Mouse (Mus musculus): Measurements from ENCODE around the gene Dnajc9. TPM values are rescaled to one million over a fixed set of nuclear protein-coding genes. Genes with fewer than 3 reads are reported as not detected.
A peak's percentile ranks its signal among the peaks of the same experiment; 100 is the strongest.

Dnajc9 gene
- polyA plus RNA-seq, 1 experiment: 121 TPM

DNA sequence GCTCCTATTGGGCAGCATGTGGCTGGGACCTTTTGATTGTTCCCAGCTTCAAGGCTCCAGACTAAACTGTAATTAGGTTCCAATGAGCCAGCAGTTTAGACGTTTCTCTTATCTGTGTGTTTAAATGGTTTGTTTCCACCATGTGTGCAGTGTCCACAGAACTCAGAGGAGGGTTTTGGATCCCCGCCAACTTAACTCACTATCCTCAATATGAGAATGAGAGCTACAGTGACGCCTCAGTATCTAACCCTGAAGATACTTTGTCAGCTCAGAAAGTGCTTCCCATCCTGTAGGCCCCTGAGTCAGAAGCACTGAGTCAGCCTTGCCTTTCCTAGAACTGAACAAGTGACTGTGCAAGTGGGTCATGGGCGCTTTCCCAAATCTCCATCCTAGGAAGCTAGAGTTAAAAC lies 11.6 kb downstream of the Dnajc9 start:
- Histone ChIP-seq H3K36me3 (ENCODE audit: control insufficient read depth, insufficient read depth, low read length, poor library complexity, severe bottlenecking) (no peaks in the 10 kb centered on the region), H3K27me3 (ENCODE audit: control insufficient read depth, insufficient read depth, low read length, poor library complexity, severe bottlenecking) (no peaks in the 10 kb centered on the region), H3K4me3 (ENCODE audit: low read depth, low read length) (no peak overlapping the region)

DNA sequence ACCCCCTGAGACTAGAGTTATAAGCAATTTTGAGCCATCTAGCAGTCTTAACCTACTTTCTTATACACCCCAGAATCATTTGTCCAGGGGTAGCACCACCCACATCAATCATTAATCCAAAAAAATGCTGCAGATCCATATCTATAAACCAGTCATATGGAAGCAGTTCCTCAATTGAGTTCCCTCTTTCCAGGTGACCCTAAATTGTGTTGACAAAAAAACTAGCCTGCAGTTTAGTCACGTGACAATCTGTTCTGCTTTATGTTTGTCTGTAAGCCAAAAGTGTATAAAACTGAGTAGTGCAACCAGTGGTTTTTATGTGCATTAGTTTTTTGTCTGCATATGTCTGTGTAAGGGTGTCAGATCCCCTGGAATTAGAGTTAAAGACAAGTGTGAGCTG lies 16.9 kb downstream of the Dnajc9 start:
- no peak overlapping the region for H3K9ac ChIP-seq (ENCODE audit: low read depth, poor library complexity, severe bottlenecking)
- no peak for TF ChIP-seq CTCF (IDR thresholded peaks at IDR 0.05; ENCODE audit: low read depth, low read length)
- no peak for TF ChIP-seq POLR2A (IDR thresholded peaks at IDR 0.05; ENCODE audit: insufficient read depth, low read length)
- H3K4me3 ChIP-seq (ENCODE audit: low read depth, low read length): no peak overlapping the region
- no peaks in the 10 kb centered on the region for H3K27me3 ChIP-seq (ENCODE audit: control insufficient read depth, insufficient read depth, low read length, poor library complexity, severe bottlenecking)
- H3K9me3 ChIP-seq (replicated peaks; ENCODE audit: control insufficient read depth, insufficient read depth, low read length, poor library complexity, severe bottlenecking): peaks cover 7% of the 10 kb centered on the region; the same call in 1 of the 2 replicates
- no peaks in the 10 kb centered on the region for H3K36me3 ChIP-seq (ENCODE audit: control insufficient read depth, insufficient read depth, low read length, poor library complexity, severe bottlenecking)
- H3K4me1 ChIP-seq (ENCODE audit: control insufficient read depth, insufficient read depth, low read length): no peaks in the 10 kb centered on the region
- H3K27ac ChIP-seq (ENCODE audit: insufficient read depth, low read length): no peak overlapping the region

More for the DNA sequence above, 11.6 kb downstream of the Dnajc9 start:
- Histone ChIP-seq H3K9ac (ENCODE audit: low read depth, poor library complexity, severe bottlenecking) (no peak overlapping the region), H3K4me1 (ENCODE audit: control insufficient read depth, insufficient read depth, low read length) (no peaks in the 10 kb centered on the region), H3K9me3 (replicated peaks; ENCODE audit: control insufficient read depth, insufficient read depth, low read length, poor library complexity, severe bottlenecking) (peaks cover 7% of the 10 kb centered on the region; the same call in 1 of the 2 replicates), H3K27ac (ENCODE audit: insufficient read depth, low read length) (no peak overlapping the region)
- TF ChIP-seq CTCF (IDR thresholded peaks at IDR 0.05; ENCODE audit: low read depth, low read length) (no peak), POLR2A (IDR thresholded peaks at IDR 0.05; ENCODE audit: insufficient read depth, low read length) (no peak), EP300 (IDR thresholded peaks at IDR 0.05; ENCODE audit: insufficient read depth, low read depth, low read length) (no peak)

DNA sequence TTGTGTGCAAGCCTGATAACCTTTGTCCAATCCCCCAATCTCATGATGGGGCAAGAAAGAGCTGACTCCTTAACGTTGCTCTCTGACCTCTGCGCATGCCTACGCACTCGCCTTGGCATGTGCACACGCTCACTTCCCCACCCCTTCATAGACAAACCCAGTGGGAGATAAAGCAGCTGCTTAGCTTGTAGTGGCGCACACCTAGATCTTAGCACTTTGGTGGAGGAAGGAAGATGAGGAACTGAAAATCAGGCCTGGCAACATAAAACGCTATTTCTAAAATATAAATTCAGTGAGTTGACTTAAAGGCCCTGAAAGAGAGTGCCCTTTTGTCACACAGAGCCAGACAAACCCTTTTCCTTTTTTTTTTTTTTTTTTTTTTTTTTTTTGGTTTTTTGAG lies 17.9 kb downstream of the Dnajc9 start:
- H3K27ac ChIP-seq (ENCODE audit: insufficient read depth, low read length): no peak overlapping the region
- no peak overlapping the region for H3K4me3 ChIP-seq (ENCODE audit: low read depth, low read length)
- H3K4me1 ChIP-seq (ENCODE audit: control insufficient read depth, insufficient read depth, low read length): no peaks in the 10 kb centered on the region
- H3K9me3 ChIP-seq (replicated peaks; ENCODE audit: control insufficient read depth, insufficient read depth, low read length, poor library complexity, severe bottlenecking): peaks cover 7% of the 10 kb centered on the region; the same call in 1 of the 2 replicates
- H3K36me3 ChIP-seq (ENCODE audit: control insufficient read depth, insufficient read depth, low read length, poor library complexity, severe bottlenecking): no peaks in the 10 kb centered on the region
- H3K27me3 ChIP-seq (ENCODE audit: control insufficient read depth, insufficient read depth, low read length, poor library complexity, severe bottlenecking): no peaks in the 10 kb centered on the region
- TF ChIP-seq POLR2A (IDR thresholded peaks at IDR 0.05; ENCODE audit: insufficient read depth, low read length) (no peak), CTCF (IDR thresholded peaks at IDR 0.05; ENCODE audit: low read depth, low read length) (no peak), EP300 (IDR thresholded peaks at IDR 0.05; ENCODE audit: insufficient read depth, low read depth, low read length) (no peak)
- H3K9ac ChIP-seq (ENCODE audit: low read depth, poor library complexity, severe bottlenecking): no peak overlapping the region

DNA sequence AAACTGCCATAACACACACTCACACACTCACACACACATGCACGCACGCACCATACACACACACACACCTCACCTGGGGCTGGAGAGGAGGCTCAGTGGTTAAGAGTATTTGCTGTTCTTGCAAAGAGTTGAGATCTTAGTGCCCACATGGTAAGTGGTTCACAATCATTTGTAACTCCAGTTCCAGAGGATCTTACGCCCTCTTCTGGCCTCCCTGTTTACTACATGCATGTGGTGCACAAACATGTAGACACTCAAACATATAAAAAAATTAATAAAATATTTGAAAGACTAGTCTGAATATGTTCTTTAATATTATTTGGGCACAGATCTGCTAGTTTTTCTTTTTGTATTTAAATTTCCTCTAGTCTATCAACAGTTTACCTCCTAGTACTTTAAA lies 20.4 kb downstream of the Dnajc9 start:
- no peak overlapping the region for H3K4me3 ChIP-seq (ENCODE audit: low read depth, low read length)
- no peaks in the 10 kb centered on the region for H3K4me1 ChIP-seq (ENCODE audit: control insufficient read depth, insufficient read depth, low read length)
- no peaks in the 10 kb centered on the region for H3K27me3 ChIP-seq (ENCODE audit: control insufficient read depth, insufficient read depth, low read length, poor library complexity, severe bottlenecking)
- H3K36me3 ChIP-seq (ENCODE audit: control insufficient read depth, insufficient read depth, low read length, poor library complexity, severe bottlenecking): 0 out of 2 replicates have a peak, but pooled peaks cover 3% of the 10 kb centered on the region
- no peaks in the 10 kb centered on the region for H3K9me3 ChIP-seq (replicated peaks; ENCODE audit: control insufficient read depth, insufficient read depth, low read length, poor library complexity, severe bottlenecking)
- peak; percentile 12 for TF ChIP-seq CTCF (IDR thresholded peaks at IDR 0.05; ENCODE audit: low read depth, low read length)
- TF ChIP-seq POLR2A (IDR thresholded peaks at IDR 0.05; ENCODE audit: insufficient read depth, low read length): no peak
- no peak for TF ChIP-seq EP300 (IDR thresholded peaks at IDR 0.05; ENCODE audit: insufficient read depth, low read depth, low read length)
- H3K27ac ChIP-seq (ENCODE audit: insufficient read depth, low read length): no peak overlapping the region
- no peak overlapping the region for H3K9ac ChIP-seq (ENCODE audit: low read depth, poor library complexity, severe bottlenecking)

DNA sequence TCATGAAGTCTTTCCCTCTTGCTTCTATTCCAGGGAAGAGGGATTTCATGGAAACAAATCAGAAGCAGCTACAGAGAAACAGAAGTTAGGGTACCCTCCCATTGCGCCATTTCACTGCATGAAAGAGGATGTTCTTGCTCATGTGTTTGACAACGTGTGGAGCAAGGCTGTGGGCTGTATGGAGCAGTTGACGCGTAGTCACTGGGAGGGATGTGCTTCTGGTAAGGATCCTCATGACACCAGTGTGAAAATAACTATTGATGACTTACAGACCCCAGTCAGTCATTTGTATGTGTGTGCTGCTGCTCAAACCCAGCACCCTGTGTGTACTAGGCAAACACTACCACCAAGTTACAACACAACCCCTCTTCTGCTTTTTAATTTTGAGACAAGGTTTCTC lies 25.5 kb downstream of the Dnajc9 start:
- H3K4me3 ChIP-seq (ENCODE audit: low read depth, low read length): no peak overlapping the region
- H3K36me3 ChIP-seq (ENCODE audit: control insufficient read depth, insufficient read depth, low read length, poor library complexity, severe bottlenecking): peaks cover 6% of the 10 kb centered on the region
- no peak overlapping the region for H3K27ac ChIP-seq (ENCODE audit: insufficient read depth, low read length)
- H3K4me1 ChIP-seq (ENCODE audit: control insufficient read depth, insufficient read depth, low read length): no peaks in the 10 kb centered on the region
- H3K9ac ChIP-seq (ENCODE audit: low read depth, poor library complexity, severe bottlenecking): no peak overlapping the region
- no peaks in the 10 kb centered on the region for H3K9me3 ChIP-seq (replicated peaks; ENCODE audit: control insufficient read depth, insufficient read depth, low read length, poor library complexity, severe bottlenecking)
- no peaks in the 10 kb centered on the region for H3K27me3 ChIP-seq (ENCODE audit: control insufficient read depth, insufficient read depth, low read length, poor library complexity, severe bottlenecking)
- no peak for TF ChIP-seq POLR2A (IDR thresholded peaks at IDR 0.05; ENCODE audit: insufficient read depth, low read length)
- no peak for TF ChIP-seq EP300 (IDR thresholded peaks at IDR 0.05; ENCODE audit: insufficient read depth, low read depth, low read length)
- no peak for TF ChIP-seq CTCF (IDR thresholded peaks at IDR 0.05; ENCODE audit: low read depth, low read length)

DNA sequence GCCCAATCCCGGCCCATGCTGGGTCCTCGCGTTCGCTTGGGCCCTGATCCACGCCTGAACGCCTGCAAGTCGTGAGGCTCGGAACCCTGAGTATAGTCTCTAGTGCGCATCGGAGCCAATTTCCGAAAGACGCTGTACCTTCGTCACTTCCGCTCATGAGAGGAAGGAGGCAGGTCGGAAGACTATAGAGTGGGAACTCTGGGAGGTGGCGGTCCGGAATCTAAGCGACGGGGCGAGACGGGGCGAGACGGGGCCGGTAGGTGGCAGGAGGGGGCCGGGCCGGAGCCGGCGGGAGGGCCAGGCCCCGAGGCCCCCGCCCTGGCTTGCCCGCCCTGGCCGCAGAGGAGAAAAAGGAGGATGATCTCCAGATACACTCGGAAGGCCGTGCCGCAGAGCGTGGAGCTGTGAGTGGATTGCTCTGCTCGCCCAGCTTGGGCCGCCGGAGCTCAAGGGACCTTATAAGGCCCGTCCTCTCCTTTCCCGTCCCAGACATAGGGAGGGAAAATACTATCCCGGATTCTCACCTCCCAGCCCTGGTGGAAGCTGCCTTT lies 40.6 kb downstream of the Dnajc9 start, which contains the start of the genes Ecd and Fam149b:
Ecd (minus strand) TSS at position 131 of the 551 bp plus-strand sequence.
Fam149b (plus strand) TSS at position 172 of the 551 bp plus-strand sequence.
- no peaks in the 10 kb centered on the region for H3K27me3 ChIP-seq (ENCODE audit: control insufficient read depth, insufficient read depth, low read length, poor library complexity, severe bottlenecking)
- H3K9ac ChIP-seq (ENCODE audit: low read depth, poor library complexity, severe bottlenecking): peak within 1 kb of the TSS; percentile 85
- peaks cover 10% of the 10 kb centered on the region for H3K9me3 ChIP-seq (replicated peaks; ENCODE audit: control insufficient read depth, insufficient read depth, low read length, poor library complexity, severe bottlenecking)
- peak within 1 kb of the TSS; percentile 91 for H3K27ac ChIP-seq (ENCODE audit: insufficient read depth, low read length)
- peaks cover 3% of the 10 kb centered on the region for H3K4me1 ChIP-seq (ENCODE audit: control insufficient read depth, insufficient read depth, low read length)
- peak; percentile 56; the same call in 1 of the 2 replicates for TF ChIP-seq EP300 (IDR thresholded peaks at IDR 0.05; ENCODE audit: insufficient read depth, low read depth, low read length)
- peak; percentile 18 for TF ChIP-seq CTCF (IDR thresholded peaks at IDR 0.05; ENCODE audit: low read depth, low read length)
- TF ChIP-seq POLR2A (IDR thresholded peaks at IDR 0.05; ENCODE audit: insufficient read depth, low read length): peak; percentile 16
- peak within 1 kb of the TSS; percentile 99 for H3K4me3 ChIP-seq (ENCODE audit: low read depth, low read length)
- peaks cover 13% of the 10 kb centered on the region for H3K36me3 ChIP-seq (ENCODE audit: control insufficient read depth, insufficient read depth, low read length, poor library complexity, severe bottlenecking)
